Mouse (Mus musculus): ENCODE data around the gene Shank3.

DNA sequence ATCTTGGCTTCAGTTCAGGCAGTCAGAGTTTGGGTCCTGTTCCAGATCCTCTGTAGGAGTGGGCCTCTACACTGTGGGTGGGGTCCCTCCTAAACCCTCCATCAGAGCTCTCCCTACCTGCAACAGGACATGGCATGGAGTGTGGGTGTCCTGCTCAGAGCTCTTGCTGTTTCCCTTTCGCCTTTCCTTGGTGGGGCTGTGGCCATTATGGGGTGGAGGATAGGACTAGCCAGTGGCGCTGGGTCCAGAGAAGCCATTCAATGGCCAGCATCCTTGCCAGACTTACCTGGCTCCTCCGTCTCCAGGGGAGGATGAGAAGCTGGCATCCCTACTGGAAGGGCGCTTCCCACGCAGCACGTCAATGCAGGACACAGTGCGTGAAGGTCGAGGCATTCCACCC lies 47.9 kb downstream of the Shank3 start:
- TF ChIP-seq CTCF (IDR thresholded peaks at IDR 0.05; ENCODE audit: borderline replicate concordance, control insufficient read depth, extremely low read depth, insufficient read depth, low read length, poor library complexity) (no peak), POLR2A (IDR thresholded peaks at IDR 0.05; ENCODE audit: control insufficient read depth, extremely low read depth, insufficient read depth, low read length, poor library complexity) (no peak)
